Comparison of ENCODE assay signal across 21 mouse cellular contexts in the genomic region with DNA sequence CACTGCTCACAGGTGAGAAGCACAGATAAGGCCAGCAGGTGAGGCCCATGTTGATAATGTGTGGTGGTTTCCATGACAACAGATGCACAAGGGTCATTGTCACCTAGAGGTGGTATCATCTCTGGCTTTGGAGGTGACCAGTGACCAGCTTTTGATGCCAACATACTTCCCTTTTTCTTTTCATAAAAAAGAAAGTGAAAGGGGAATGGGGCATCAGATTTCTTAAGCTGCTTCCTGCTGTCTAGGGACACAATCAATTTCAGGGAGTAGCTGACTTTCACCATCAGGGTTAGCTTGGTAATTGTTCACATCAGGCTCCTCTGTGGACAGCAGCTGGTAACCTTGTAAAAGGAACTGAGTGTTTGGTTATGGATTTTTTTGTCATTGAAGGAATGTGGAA.
"Had no signal": no experiment of that assay in that cellular context is flagged by ENCODE, and none has a peak within 500 bp of the region (broad histone marks: within the 10 kb centered on the region; RNA-seq: fewer than 3 reads in every experiment).

No protein-coding gene starts in this region.

- ATAC-seq: forebrain, embryonic 13.5 days; forebrain, embryonic 14.5 days; forebrain, embryonic 15.5 days; forebrain, embryonic 16.5 days; forebrain, postnatal 0 days had no signal

- DNase-seq: cerebellum, adult 2 months; cerebellum, adult 8-10 months; cerebellum, adult 9-10 months; cerebellum, adult 9-11 months; cerebellum, postnatal 10 days; cerebellum, postnatal 14 days; cerebellum, postnatal 25 days; cerebellum, postnatal 36 days; embryo, embryonic 11 days; forebrain, postnatal 0 days; gastrocnemius, adult 2 months; gastrocnemius, postnatal 14 days; gastrocnemius, postnatal 25 days; gastrocnemius, postnatal 36 days; heart, adult 11 months; heart, adult 18-20 months; heart, adult 2 months had no signal
